Mouse (Mus musculus): ENCODE data around the gene Ier5.

DNA sequence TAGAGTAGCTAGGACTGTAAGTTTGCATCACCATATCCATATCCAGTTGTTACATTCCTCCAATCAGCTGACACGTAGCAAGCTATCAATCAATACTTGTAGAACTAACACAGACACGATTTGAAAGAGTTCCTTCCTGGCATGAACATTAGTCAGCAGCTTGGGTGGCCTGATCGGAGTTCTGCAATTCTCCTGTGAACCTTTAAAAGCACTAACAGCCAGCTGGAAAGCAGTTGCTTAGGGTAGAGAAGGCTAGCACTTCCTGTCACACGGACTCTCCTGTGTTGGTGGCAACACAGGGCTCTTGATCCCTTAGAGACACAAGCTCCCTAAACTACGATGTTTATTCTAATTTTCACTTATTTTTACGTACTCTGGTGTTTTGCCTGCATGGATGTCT is 46.2 kb upstream of the Ier5 start:
- no peak for TF ChIP-seq CTCF (IDR thresholded peaks at IDR 0.05; ENCODE audit: control insufficient read depth, insufficient read depth, insufficient replicate concordance, low read depth, low read length)
- TF ChIP-seq POLR2A (IDR thresholded peaks at IDR 0.05; ENCODE audit: control insufficient read depth, low read depth, low read length): no peak

Data from testis, adult 2 months (tissue).